Mouse (Mus musculus) cerebellum, adult 9-10 months (tissue): ENCODE results near the gene Slfn2.

Experiments
- DNase-seq: peaks from one replicate; pipeline ENCODE4 v3.0.0; 2022

The Slfn2 gene

GRCm38 (mm10) chr11:83077714-83078422, 13.0 kb downstream of the Slfn2 start:
- DNase-seq: no peak

GRCm38 (mm10) chr11:83078423-83079140, 13.7 kb downstream of the Slfn2 start:
- DNase-seq: no peak

- DNase-seq: no peak
Observed at GRCm38 (mm10) chr11:83079487-83080199, 14.7 kb downstream of the Slfn2 start.

GRCm38 (mm10) chr11:83082741-83083473, 18.0 kb downstream of the Slfn2 start:
- DNase-seq: no peak

- no peak for DNase-seq
Observed at GRCm38 (mm10) chr11:83084161-83084560, 19.2 kb downstream of the Slfn2 start.

GRCm38 (mm10) chr11:83084761-83085160, 19.8 kb downstream of the Slfn2 start:
- no peak for DNase-seq

GRCm38 (mm10) chr11:83115138-83115537, 50.2 kb downstream of the Slfn2 start:
- peak; percentile 0 for DNase-seq

GRCm38 (mm10) chr11:83116597-83117227, 51.8 kb downstream of the Slfn2 start, which contains the start of gene Slfn1:
Slfn1 (plus strand) TSS chr11:83116849.
- DNase-seq: no peak

GRCm38 (mm10) chr11:83118056-83118455, 53.1 kb downstream of the Slfn2 start:
- DNase-seq: no peak
